Mouse (Mus musculus) testis, adult 2 months (tissue): Measurements from ENCODE around the gene Gm48551. TPM values are rescaled to one million over a fixed set of nuclear protein-coding genes. Genes with fewer than 3 reads are reported as not detected.

Experiments
- H3K27ac ChIP-seq: fragments of 200-500 bp; 2 replicates; pipeline ENCODE4 v1.5.1; 2012; ENCODE audit warnings: low read depth, low read length; ENCODE audit not compliant: control insufficient read depth, insufficient read depth
- H3K27me3 ChIP-seq: fragments of 200-500 bp; 2 replicates; pipeline ENCODE4 v1.6.1; 2012; ENCODE audit warnings: mild to moderate bottlenecking, low read length, moderate library complexity; ENCODE audit not compliant: control insufficient read depth, insufficient read depth
- H3K36me3 ChIP-seq: fragments of 200-500 bp; 2 replicates; pipeline ENCODE4 v1.6.1; 2012; ENCODE audit warnings: mild to moderate bottlenecking, low read length; ENCODE audit not compliant: control insufficient read depth, insufficient read depth
- H3K4me1 ChIP-seq: fragments of 200-500 bp; 2 replicates; pipeline ENCODE4 v1.6.1; 2012; ENCODE audit warnings: low read length; ENCODE audit not compliant: control insufficient read depth, insufficient read depth
- H3K4me3 ChIP-seq: fragments of 200-500 bp; 2 replicates; pipeline ENCODE4 v1.5.1; 2012; ENCODE audit warnings: low read depth, mild to moderate bottlenecking, low read length, moderate library complexity, mixed read lengths; ENCODE audit not compliant: control insufficient read depth
- CTCF ChIP-seq: fragments of 200-500 bp; IDR thresholded peaks from 2 replicates; pipeline ENCODE4 v1.5.1; 2012; ENCODE audit warnings: low read depth, mild to moderate bottlenecking, inconsistent platforms, low read length, moderate library complexity; ENCODE audit not compliant: control insufficient read depth, insufficient read depth, insufficient replicate concordance
- POLR2A ChIP-seq: fragments of 200-500 bp; IDR thresholded peaks from 2 replicates; pipeline ENCODE4 v1.6.1; 2012; ENCODE audit warnings: low read depth, mild to moderate bottlenecking, inconsistent platforms, low read length, moderate library complexity; ENCODE audit not compliant: control insufficient read depth
- polyA plus RNA-seq: library from polyadenylated mRNA; depleted of rRNA; stranded (reverse); fragments of >200 nt; gene quantifications from 2 replicates; pipeline ENCODE4 v1.2.3, GENCODE M21; 2012

The Gm48551 gene
- polyA plus RNA-seq, 1 experiment: 1.2 TPM

GRCm38 (mm10) chr10:81389801-81390677, 5.8 kb downstream of the Gm48551 start:
- Histone ChIP-seq H3K27me3 (no peaks in the 10 kb centered on the region), H3K4me1 (peaks cover 45% of the 10 kb centered on the region), H3K4me3 (no peak overlapping the region), H3K36me3 (no peaks in the 10 kb centered on the region), H3K27ac (peak overlapping the region; percentile 7; the same call in 1 of the 2 replicates)
- TF ChIP-seq POLR2A (no peak), CTCF (peak; percentile 57; the same call in 1 of the 2 replicates)

DNA sequence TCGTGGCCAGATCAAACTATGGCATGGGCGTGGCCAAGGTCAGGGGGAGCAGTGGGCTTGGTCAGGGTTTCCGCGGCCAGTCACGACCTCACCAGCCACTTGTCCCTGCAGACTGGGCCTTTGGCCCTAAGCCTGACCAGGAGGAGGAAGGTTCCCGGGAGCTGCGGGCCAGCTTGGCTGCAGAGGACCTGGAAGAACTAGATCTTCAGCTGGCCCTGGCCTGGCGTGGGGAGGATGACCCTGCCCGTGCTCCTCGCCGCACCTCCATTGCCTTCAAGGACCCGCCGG, 6.4 kb downstream of the Gm48551 start:
- Histone ChIP-seq H3K4me1 (peaks cover 40% of the 10 kb centered on the region), H3K27ac (peak overlapping the region; percentile 7; the same call in 1 of the 2 replicates), H3K4me3 (no peak overlapping the region), H3K27me3 (no peaks in the 10 kb centered on the region), H3K36me3 (no peaks in the 10 kb centered on the region)
- TF ChIP-seq CTCF (no peak), POLR2A (no peak; the same call in 1 of the 2 replicates)

DNA sequence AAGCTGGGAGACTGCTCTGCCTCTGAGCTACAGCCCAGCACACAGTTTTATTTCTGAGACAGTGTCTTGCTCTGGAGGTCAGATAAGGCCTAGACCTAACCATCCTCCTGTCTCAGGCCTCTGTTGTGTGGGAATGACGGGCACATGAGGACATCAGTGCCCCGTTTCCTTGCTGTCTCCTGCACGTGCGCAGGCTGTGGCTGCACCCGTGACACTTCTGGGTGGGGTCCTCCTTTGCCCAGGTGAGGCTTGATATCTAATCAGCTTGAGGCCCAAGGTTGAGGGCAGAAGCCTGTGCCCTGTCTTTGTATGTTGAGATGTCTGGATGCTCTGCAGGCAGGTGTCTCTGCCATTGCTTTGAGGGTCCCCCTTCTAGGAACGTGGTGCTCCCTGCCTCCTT, 8.0 kb downstream of the Gm48551 start:
- H3K36me3 ChIP-seq: no peaks in the 10 kb centered on the region
- H3K4me1 ChIP-seq: peaks cover 32% of the 10 kb centered on the region
- H3K4me3 ChIP-seq: peak overlapping the region; percentile 85
- TF ChIP-seq CTCF (no peak), POLR2A (no peak)
- H3K27ac ChIP-seq: peak overlapping the region; percentile 27
- no peaks in the 10 kb centered on the region for H3K27me3 ChIP-seq

DNA sequence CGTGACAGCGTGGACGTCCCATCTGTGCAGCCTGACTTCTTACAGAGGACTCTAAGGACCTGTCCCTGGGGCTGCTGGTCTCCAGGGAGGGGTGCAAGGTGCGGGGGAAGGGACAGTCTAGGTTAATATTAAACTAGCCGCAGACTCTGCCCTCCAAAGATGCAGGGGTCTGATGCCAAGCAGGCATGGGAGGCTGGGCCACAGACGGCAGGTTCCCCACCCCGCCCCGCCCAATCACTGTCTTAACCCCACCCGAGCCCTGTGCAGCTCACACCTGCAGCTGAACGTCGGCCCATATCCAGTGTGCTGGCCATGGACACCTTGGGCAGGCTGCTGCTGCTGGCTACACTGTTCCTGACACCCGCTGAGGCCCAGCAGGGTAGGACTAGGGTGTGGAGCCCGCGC, 8.5 kb downstream of the Gm48551 start, which contains the start of gene Smim24:
TSS of gene Smim24 (plus strand) at position 271 of the 405 bp plus-strand sequence.
- Histone ChIP-seq H3K36me3 (no peaks in the 10 kb centered on the region), H3K4me1 (peaks cover 32% of the 10 kb centered on the region), H3K4me3 (peak within 1 kb of the TSS; percentile 85), H3K27me3 (no peaks in the 10 kb centered on the region), H3K27ac (peak within 1 kb of the TSS; percentile 92)
- no peak for TF ChIP-seq POLR2A
- TF ChIP-seq CTCF: no peak

DNA sequence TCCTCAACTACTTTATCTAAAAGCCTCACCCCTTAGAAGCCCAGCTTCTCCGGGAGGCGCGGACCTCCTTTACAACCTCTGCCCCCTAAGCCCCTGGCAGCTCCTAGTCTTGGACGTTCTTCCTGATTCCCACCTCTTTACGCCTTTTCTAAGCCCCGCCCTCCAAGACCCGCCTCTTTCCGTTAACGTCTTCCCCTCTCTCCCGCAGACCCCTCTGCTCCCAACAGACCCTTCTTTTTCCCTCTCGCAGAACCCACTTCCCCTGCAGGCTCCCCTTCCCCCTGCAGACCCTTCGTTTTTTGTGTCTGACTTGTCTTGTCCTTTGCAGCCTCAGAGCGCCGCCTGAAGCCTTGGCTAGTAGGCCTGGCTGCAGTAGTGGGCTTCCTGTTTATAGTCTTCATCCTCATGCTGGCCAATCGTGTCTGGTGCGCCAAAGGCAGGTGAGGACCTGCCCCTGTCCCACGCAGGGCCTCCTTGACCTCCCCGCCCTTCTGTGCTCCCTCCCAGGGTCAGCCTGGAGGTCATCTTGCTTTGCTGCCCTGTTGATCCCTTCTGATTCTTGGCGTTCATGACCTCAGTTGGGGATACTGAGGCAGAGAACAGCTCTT, 9.3 kb downstream of the Gm48551 start:
- Histone ChIP-seq H3K27ac (peak overlapping the region; percentile 92), H3K4me3 (peak overlapping the region; percentile 85), H3K4me1 (peaks cover 32% of the 10 kb centered on the region), H3K27me3 (no peaks in the 10 kb centered on the region), H3K36me3 (no peaks in the 10 kb centered on the region)
- TF ChIP-seq POLR2A: peak; percentile 81
- TF ChIP-seq CTCF: no peak

- H3K4me1 ChIP-seq: peaks cover 31% of the 10 kb centered on the region
- H3K27me3 ChIP-seq: no peaks in the 10 kb centered on the region
- H3K4me3 ChIP-seq: no peak overlapping the region
- H3K36me3 ChIP-seq: no peaks in the 10 kb centered on the region
- no peak for TF ChIP-seq POLR2A
- TF ChIP-seq CTCF: peak; percentile 79
- no peak overlapping the region for H3K27ac ChIP-seq
Observed at GRCm38 (mm10) chr10:81395127-81395526, 10.9 kb downstream of the Gm48551 start.

GRCm38 (mm10) chr10:81395865-81396264, 11.6 kb downstream of the Gm48551 start:
- Histone ChIP-seq H3K4me1 (peaks cover 24% of the 10 kb centered on the region), H3K4me3 (no peak overlapping the region), H3K27ac (no peak overlapping the region), H3K27me3 (no peaks in the 10 kb centered on the region), H3K36me3 (no peaks in the 10 kb centered on the region)
- TF ChIP-seq CTCF (no peak), POLR2A (no peak)

GRCm38 (mm10) chr10:81396749-81397148, 12.5 kb downstream of the Gm48551 start:
- TF ChIP-seq POLR2A (no peak; the same call in 1 of the 2 replicates), CTCF (no peak; the same call in 1 of the 2 replicates)
- no peak overlapping the region for H3K4me3 ChIP-seq
- peaks cover 28% of the 10 kb centered on the region for H3K4me1 ChIP-seq
- no peaks in the 10 kb centered on the region for H3K27me3 ChIP-seq
- H3K27ac ChIP-seq: no peak overlapping the region
- H3K36me3 ChIP-seq: no peaks in the 10 kb centered on the region
